ENCODE assay signal across 9 mouse cellular contexts in genomic region chr13:99124894-99125570, GRCm38 (mm10). TPM values are rescaled to one million over a fixed set of nuclear protein-coding genes. Genes with fewer than 3 reads are reported as not detected.
A peak's percentile ranks its signal among the peaks of the same experiment; 100 is the strongest.
DNase-seq lines count a peak whose midpoint lies in the region; ATAC-seq lines count a peak whose summit lies in the region.
"Had no signal": no experiment of that assay in that cellular context is flagged by ENCODE, and none has a peak within 500 bp of the region (broad histone marks: within the 10 kb centered on the region; RNA-seq: fewer than 3 reads in every experiment).

No protein-coding gene starts in this region.

- H3K27me3 ChIP-seq in heart, embryonic 15.5 days = no peaks in the 10 kb centered on the region
- H3K27me3 ChIP-seq: liver, embryonic 15.5 days had no signal

- peak; percentile 37 for DNase-seq in adrenal gland, adult 2 months
- no peak for DNase-seq in adrenal gland, adult 8-10 months
- DNase-seq in 3T3-L1 (ENCODE audit: low read depth, low spot score) = peak; percentile 44
- peak; percentile 75 to 86 for DNase-seq in lung, adult 18-20 months
- DNase-seq in frontal cortex, postnatal 14 days (ENCODE audit: low spot score in 2 of 2) = no peak
- no peak for DNase-seq in layer of hippocampus, adult 9-10 months (ENCODE audit: low spot score)

- H3K36me3 ChIP-seq in heart, embryonic 15.5 days = no peaks in the 10 kb centered on the region
- H3K36me3 ChIP-seq: liver, embryonic 15.5 days had no signal

- H3K27ac ChIP-seq in heart, embryonic 15.5 days = peak overlapping the region; percentile 75
- H3K27ac ChIP-seq: liver, embryonic 15.5 days had no signal

- H3K4me2 ChIP-seq in heart, embryonic 15.5 days = no peak overlapping the region
- H3K4me2 ChIP-seq: liver, embryonic 15.5 days had no signal

- 43% methylated on average over 10 of the region's 10 CpGs for WGBS in heart, embryonic 15.5 days

- H3K9me3 ChIP-seq in heart, embryonic 15.5 days (replicated peaks) = no peaks in the 10 kb centered on the region
- H3K9me3 ChIP-seq: liver, embryonic 15.5 days had no signal

- peak; percentile 83 for ATAC-seq in heart, embryonic 15.5 days (replicated peaks; ENCODE audit: insufficient number of reproducible peaks, insufficient read depth, low FRiP score, low read depth)
- no peak for ATAC-seq in megakaryocyte progenitor cell, adult 5-6 weeks (replicated peaks; ENCODE audit: poor library complexity)

- peaks cover 28% of the 10 kb centered on the region for H3K4me1 ChIP-seq in heart, embryonic 15.5 days (replicated peaks)

- H3K4me3 ChIP-seq in heart, embryonic 15.5 days = no peak overlapping the region
- H3K4me3 ChIP-seq: liver, embryonic 15.5 days had no signal

- H3K9ac ChIP-seq in heart, embryonic 15.5 days = no peak overlapping the region
- H3K9ac ChIP-seq: liver, embryonic 15.5 days had no signal

RNA-seq across cellular contexts. Expression of gene Zfp366, which starts 59.6 kb away (rescaled TPM):
- 1 to 10 TPM; 4.6 TPM for total RNA-seq in adrenal gland, adult 2 months (2021)
- 1.8 and 2.9 TPM in 2 replicates for polyA plus RNA-seq in adrenal gland, adult 2 months (2012; rRNA removed)
- 1 to 10 TPM; 3.6 to 6.7 (median 5.0) TPM for total RNA-seq in adrenal gland, adult 8-10 months (2022)
- polyA plus RNA-seq in heart, embryonic 15.5 days (2015; fragmentation: Nextera tagmentation; extraction: Ambion mirVana) = 0.58 and 0.62 TPM in 2 replicates
- 0.17 and 0.57 TPM in 2 replicates for total RNA-seq in megakaryocyte progenitor cell, adult 5-6 weeks (2015)
- total RNA-seq in megakaryocyte progenitor cell, adult 5-6 weeks (2017) = 0.10 and 0.29 TPM in 2 replicates

Comparison
In these comparisons a context has a peak if more than half of its experiments do, and no peak if none do; other contexts are left out.
1. DNase-seq: peak in adrenal gland, adult 2 months (single experiment), 3T3-L1 (single experiment) and lung, adult 18-20 months (2 of 2); none in adrenal gland, adult 8-10 months (single experiment), frontal cortex, postnatal 14 days (0 of 2) and layer of hippocampus, adult 9-10 months (single experiment).